Mouse (Mus musculus): ENCODE data around the gene Jag2.

Jag2 gene

DNA sequence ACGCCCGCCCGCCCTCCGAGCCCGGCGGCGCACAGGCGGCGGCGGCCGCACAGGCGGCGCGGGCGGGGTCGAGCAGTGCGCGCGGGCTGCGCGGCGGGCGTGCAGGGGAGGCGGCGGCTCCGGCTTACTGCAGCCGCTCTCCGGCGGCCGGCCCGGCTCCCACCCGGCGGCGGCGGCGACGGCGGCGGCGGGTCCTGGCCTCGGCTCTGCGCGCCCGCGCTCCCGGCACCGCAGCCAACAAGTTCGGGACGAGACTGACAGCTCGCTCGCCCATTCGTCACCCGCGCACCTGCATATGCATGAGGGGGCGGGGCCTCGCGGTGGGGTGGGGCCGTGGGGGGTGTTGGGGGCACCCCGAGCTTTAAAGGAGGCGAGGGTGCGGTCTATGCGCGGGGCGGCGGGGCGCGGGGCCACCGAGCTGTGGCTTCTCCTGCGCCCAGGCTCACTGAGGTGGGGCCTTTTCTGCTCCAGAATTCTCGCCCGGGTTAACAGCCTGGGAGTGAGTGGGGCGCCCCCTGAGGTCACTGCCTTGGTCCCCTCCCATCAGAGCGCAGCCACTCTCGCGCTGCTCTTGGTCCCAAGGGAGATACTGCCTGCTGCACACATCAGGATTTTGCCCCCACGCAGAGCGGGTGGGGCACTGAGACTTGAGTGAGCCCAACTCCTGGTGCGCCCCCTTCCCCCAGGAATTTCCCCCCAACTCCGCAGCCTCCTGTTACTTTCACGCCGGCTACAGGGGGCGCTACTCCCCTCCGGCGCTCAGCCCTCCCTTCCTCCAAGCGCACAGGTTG lies at the start of gene Jag2:
Jag2 (minus strand) TSS at position 215 of the 791 bp plus-strand sequence.
- peak; percentile 36 to 43 for DNase-seq

DNA sequence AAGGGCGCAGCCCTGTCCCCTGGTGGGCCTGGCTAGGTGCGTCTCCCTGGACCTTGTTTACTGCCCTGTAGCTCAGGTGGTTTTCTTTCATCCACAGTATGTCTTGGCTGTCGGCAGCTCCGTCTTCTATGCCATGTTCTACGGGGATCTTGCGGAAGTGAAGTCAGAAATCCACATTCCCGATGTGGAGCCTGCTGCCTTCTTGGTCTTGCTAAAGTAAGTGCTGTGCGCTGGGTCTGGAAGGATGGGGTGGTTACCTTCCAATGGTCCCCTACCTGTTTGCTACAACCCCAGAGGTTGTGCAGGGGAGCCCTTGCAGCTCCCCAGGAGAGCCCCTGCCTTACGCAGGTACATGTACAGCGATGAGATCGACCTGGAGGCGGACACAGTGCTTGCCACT lies 47.6 kb upstream of the Jag2 start:
- no peak for DNase-seq

DNA sequence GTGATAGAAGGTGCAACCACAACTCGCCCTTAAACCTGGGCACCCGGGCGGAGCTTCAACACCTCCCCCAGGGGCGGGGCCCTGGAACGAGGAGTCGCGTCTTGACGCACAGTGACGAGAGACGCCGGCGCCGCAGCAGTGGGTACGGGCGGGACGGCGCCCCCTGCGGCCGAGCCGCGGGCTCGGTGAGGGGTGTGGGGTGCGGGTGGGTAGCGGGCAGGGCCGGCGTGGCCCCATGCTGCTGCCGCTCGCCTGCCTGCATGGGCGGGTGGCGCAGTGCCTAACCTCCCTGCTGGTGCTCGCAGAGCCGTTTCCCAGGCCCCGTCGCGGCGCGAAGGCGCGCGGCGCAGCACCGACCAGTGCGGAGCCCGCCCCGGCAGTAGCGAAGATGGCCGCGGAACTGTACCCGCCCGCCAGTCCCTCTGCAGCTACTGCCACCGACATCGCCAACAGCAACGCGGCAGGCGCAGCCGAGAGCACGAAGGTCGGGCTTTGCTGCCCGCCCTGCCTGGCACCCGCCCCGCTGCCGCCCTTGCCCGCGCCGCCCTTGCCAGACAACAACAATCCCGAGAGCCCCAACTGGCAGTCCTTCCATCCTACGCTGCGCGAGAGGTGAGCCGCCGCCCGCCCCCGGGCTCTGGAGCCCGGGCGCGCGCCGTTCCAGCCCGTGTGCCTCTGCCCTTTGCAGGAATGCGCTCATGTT lies 46.9 kb upstream of the Jag2 start, which contains the start of gene Btbd6:
Btbd6 (plus strand) TSS at position 112 of the 703 bp plus-strand sequence.
- peak; percentile 90 to 92 for DNase-seq

DNA sequence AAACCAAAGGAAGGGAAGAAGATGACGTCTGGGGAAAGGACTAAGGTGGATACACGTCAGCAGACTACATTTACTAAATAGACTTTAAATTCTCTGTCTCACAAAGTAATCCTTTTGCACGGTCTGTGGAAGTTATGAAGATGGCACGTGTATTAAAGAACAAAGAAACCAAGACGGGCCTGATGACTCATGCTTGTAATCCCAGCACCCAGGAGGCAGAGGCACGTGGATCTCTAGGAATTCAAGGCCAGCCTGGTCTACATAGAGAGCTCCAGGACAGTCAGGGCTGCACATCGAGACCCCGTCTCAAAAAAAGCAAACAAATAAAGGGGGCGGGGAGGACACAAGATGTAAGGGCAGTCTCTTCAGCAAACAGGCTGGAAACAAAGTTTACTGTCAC lies 45.2 kb upstream of the Jag2 start:
- DNase-seq = no peak

DNA sequence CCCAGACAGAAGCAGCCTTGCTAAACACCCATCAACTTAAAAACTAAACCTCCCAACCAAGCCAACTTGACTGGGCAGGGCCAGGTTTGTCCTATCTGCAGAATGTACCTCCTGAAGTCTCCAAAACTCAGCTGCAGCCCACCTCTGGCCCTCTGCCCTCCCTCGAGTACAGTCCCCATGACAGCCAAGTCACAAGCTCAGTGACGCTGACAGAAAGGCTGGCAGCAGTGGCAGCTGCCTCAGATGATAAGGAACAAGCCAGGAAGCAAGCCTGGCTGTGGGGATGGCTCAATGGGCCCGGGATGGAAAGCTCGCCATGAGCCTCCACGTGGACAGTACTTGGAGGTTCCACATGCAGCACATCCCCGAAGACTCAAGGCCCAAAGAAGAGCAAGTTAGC lies 40.0 kb upstream of the Jag2 start:
- DNase-seq = no peak

DNA sequence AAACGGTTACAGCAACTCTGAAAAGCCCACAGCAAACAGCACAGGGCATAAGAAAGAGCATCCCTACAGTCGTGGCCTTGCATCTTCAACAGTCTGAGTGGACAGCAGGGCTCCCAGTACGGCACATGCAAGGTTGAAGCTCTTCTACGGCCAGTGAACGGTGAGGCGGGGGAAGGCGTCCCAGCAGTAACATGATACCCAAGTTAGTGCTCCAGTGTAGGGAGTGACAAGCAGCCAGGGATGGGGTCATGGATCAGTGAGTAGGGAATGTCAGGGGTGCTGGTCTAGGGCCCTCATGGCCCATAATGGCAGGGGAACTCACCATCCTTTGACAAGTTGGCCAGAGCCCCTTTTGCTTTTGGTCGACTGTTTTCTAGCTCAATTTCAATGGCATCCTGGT lies 39.4 kb upstream of the Jag2 start:
- DNase-seq = no peak

DNA sequence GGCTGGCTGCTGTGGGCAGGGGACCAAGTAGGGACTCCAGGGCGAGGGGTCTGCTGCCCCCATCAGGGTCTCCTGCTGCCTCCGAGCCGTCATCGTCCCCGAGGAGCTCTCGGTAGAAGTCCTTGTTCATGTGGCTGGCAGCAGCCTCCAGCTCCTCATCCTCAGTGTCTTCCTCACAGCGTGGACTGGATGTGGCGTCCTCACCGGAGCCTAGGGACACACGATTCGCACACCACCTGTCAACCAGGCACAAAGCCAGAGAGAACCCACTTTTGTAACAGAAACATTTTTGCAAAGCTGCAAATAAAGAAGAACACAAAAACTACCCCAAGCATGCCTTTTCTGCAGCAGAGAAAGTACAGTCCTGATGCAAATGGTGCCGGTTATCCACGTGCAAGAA lies 36.2 kb upstream of the Jag2 start:
- no peak for DNase-seq

DNA sequence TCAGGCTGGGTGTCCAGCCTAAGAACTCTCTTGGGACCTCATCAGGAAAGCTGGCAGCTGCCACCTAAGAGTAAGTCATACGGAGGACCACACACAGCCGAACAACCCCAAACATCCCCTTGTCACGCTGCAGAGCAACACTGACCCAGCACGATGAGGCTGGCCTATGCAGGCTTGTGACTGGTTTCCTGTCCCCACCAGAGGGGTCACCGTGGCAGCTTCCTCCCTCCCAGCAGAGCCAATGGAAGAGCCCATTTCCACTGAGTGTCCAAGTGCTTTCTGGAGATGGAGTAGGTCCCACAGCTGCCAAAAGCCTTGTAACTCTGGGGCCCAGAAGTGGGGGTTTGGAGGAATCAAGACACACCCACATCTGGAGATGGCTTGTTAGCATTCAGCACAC lies 32.3 kb upstream of the Jag2 start:
- no peak for DNase-seq

DNA sequence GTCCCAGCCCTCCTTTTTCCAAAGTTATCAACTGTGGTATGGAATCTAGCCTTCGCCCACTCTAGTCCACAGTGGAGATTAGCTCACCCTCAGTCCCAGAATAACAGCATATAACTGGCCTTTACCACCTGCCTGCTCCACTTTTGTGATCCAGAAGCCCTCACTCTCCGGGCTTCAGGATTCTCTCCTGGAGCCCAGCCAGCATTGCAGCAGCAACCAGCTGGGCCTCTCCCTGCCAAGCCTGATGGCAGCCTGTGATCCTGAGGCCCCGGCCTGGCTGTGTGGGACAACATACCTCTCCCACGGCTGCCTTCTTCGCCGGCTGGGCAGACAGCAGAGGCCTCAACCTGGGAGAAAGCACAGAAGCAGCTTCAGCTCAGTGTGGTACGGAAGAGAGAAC lies 31.9 kb upstream of the Jag2 start:
- no peak for DNase-seq

DNA sequence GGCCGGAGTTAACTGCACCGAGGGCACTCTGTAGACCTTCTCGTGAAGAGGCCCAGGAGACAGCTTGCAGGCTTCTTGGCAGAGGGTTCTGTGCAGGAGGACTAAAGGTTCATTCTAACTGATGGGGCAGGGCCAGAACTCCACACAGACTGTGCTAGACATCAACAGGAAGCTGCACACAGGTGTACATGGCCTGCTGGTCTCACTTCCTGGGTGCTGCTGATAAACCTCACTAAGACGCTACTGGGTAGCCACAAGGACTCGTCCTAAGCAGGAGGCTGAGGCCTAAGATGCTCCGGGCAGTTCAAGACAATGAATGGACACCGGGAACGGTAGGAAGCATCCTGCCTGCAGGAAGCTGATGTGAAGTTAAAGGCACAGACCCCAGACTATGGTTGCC lies 29.8 kb upstream of the Jag2 start:
- DNase-seq = no peak

DNA sequence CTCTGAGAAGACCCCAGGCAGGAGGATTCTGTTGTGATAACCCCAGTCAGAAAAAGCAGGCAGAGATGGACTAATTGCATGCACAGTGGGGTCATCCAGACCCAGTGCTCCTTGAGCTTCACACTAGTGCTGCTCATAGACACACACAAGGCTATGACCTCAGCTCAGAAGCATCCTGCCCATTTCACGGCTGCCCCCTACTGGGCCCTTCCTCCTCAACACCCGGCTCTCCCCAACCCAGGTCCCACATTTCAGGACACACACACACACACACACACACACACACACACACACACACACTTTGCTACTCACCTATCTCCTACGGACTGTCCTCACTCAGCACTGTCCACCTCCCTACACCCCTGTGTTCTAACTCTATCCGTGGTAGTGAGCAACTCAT lies 28.7 kb upstream of the Jag2 start:
- peak; percentile 39 to 43 for DNase-seq

DNA sequence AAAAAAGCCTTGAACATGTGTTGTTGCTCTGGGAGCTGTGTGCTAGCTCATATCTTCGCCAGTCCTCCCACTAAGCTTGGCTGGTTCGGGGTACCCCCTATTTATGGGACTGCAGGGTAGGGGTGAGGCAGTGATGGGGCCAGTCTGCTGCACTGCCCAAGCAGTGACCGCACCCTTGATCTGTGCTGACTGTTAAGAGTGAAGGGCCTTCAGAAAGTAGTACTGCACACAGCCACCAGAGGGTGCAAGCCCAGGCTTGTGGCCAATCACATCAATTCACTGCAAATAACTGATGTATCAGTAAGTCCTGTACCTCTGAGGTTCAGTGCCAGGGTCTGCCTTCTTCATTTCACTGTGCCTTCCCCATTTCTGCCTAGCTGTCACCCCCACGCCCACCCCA lies 26.2 kb upstream of the Jag2 start:
- peak; percentile 80 to 83 for DNase-seq

DNA sequence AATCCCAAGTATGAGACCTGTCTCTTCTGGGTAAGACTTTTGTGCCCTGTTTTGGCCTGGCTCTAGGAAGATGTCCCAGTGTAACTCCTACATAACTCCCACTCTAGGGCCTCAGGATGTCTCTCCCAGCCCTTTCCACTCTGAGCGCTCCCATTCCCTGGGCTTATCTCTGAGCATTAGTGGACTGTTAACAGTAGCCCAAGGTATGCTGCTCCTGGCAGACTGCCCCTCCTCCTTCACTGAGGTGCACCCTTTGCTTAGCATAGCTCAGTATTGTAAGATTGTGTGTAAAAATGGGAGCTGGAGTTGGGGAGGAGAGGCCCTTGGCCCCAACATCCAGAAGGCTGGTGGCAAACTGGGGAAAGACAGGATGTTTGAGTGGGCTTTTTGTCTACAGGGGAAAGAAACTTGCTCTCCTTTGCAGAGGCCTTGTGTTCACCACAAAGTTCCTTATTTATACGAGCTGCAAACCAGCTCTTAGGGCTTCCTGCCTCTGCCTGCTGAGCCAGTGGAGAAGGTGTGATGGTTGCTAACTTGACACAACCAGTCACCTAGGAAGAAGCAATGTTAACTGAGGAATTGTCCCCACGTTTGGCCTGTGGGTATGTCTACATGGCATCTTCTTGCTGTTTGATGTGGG lies 23.5 kb upstream of the Jag2 start:
- DNase-seq = no peak

DNA sequence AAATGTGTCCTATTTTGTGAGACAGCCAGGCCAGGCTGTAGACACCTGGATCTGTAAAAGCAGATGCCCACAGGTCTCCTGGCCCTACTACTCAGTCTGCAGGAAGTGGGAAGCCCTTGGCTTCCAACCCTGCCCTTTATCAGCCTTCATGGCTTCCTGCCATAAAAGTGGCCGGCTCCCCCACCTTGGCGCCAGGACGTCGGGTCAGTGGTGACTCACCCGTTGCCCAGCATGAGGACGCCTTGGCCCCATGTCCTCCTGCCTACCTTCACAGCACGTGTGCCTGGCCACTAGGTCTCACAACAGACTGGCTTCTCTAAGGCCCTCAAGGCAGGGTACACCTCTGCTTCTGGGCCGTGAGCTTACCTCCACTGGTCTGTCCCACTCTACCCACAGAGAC lies 22.9 kb upstream of the Jag2 start:
- no peak for DNase-seq

DNA sequence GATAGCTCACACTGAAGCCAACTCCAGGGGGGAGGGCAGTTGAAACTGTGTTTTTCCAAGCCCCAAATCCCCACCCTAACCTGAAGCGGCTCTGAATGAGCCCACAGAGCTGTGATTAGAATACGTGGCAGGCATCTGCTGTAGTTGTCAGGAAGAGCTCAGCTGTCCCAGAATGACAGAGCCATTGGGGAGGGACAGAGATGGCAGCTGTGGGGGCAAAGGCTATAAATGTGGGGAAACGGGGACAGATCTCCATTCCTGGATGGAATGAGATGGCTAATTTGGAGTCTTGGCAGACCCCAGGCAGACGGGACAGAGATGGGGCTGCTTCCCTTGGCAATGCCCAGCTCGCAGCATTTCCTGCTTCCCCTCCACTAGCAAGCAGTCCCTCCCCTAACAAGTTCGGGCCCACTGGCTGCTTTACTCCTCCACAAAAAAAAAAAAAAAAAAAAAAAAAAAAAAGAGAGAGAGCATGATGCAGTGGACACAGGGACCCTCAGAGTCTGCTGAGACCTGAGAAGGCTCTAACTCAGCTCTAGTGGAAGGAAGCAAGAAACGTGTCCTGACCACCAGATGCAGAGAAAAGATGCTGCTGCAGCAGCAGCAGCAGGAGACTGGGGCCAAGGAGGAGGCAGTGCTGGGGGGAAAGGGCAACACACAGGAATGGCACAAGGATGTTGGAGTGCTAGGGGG lies 21.7 kb upstream of the Jag2 start:
- no peak for DNase-seq

DNA sequence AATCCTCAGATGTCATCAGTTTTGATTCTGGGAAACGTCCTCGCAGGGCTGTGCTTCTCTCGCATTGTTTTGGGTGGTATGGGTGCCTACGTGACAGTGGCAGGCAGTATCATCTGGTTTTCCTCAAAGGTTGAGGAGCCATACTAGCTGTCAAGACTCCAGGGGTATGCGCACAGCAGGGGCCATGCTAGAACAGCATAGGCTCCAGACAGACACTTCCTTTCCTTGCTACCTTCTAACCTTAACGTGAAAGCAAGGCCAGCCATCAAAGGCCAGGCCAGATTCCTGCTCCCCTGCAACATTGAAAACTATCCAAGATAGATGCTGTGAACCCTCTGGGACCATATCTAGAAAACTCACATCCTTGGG lies 21.2 kb upstream of the Jag2 start:
- DNase-seq = no peak

DNA sequence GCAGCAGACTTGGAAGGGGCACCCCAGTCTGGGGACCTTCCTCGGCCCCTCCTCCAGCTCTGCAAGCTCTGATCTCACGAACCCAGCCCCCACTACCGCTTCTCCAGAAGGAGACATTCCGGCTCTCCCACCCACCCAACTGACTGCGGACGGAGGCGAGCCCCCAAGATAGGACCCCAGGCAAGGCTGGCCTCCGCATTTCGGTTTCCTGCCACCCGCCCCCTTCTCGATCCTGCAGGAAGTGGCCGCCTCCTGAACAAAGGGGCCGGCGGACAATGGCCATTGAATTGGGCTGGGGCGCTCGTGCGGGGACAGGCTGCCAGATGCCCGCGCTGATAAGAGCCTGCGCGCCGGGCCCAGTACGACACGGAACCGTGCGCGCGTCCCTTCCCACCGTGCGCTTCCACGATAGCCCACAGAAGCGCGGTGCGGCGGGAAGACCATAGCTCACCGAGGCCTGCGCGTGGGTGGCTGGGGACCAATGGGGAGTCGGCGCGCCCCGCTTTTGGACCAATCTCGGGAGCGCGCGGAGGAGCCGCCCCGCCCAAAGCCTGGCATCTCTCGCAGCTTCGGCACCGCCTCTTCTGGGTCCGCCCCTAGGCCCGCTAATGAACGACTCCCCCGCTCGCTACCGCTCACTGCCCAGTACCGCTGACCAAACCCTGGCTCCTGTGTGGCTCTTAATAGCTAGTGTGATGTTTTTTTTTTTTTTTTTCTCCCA lies 20.6 kb upstream of the Jag2 start:
- peak; percentile 69 to 70 for DNase-seq

DNA sequence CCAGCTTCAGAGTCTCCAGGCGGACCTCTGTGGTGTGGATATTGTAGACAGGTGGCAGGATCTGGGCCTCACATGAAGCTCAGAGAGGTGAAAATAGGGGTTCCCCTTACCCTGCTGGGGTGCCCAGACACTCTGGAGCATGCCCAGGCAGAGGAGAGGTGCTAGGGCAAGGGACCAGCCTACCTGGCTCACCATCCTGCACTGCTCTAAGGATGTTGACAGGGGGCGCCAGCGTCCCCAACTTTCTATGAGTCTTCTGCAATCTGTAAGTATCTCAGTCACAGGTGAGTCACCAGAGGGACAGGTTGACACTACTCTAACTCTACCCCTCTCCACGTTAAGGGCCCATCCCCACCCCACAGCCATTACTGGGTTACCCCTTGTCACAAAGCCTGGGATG lies 17.7 kb upstream of the Jag2 start:
- peak; percentile 60 to 62 for DNase-seq

DNA sequence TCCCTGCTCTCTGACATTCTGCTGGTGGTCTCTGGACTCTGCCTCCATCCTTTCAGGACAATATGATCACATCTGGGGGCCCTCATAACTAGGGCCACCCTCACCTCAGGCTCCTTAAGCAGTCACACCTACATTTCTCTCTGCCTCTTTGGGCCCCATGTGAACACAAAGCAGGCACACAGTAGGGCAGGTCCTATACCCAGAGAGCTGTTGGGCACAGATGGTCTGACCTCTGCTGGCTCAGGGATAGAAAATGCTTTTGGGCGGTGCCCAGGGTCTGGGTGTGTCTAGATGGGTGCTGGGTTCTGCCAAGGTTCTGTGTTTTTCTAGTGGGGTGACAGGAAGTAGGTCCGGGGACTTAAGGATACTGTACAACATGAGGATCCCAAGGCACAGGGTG lies 14.1 kb upstream of the Jag2 start:
- no peak for DNase-seq

DNA sequence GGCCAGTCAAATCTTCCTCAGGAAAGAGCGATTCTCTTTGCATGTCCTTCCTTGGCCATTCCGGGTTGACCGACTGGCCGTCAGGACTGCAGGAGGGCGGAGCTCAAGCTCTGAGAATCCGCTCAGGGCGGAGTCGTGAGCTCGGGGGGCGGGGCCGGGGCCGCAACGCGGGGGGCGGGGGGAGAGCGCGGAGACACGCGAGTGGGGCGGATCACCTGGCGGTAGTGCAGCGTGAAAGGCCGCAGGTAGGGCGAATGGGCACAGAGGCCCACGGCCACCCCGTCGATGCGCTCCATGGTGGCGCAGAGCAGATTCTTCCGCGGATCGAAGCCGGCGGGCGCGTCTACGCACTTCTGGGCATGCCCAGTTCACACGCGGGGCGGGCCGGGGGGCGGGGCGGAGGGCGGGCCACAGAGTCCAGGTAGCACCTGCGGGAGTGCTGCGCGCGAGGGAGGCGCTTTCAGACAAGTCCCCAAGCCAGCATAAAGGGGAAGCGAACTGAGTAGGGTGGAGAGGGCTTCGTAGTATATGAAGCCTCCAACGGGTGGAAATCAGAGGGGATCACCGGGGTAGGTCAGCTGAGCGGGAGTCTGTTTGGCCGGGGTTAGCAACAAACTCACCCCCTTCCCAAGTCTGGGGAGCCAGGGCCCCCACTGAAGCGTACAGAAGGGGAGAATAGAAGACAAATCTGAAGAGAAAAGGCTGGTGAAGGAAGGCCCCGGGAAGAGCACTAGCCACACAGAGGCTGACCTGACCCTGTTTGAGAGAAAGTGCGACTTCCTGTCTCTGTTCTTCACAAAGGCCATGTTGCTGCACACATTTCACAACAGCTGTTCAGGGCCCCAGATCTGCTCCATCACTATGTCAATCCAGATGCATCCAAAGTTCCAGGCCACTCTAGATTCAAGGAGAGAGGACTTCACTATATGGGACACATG lies 12.5 kb upstream of the Jag2 start, which contains the start of gene Nudt14:
Nudt14 (minus strand) TSS at position 349 of the 938 bp plus-strand sequence.
- DNase-seq = peak; percentile 79 to 84

DNA sequence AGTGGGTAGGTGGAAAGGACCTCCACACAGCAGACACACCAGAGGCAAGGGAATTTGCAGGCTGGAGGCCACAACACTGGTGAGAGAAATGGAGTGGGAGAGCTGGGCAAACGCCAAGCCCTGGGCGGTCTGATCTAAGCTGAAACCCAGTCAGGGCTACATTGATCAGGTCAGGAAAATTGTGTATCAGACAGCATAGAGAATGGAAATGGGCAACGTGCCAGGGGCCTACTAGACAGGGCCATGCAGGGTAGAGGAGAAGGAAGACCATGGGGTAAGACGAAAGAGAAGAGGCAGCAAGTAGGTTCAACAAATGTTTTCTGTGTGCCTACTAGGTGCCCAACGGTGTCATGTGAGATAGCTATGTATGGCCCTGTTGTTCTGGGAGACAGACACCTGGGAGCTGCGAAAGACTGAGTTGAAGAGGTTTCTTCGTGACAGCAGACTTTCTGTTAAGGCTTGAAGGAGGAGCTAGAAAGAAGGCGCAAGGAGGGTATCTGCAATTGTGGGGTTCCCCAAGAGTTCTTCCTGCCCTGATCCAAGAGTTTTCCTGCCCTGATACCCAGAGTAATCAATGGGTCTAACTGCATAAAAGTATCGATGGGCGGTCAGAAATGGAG lies 11.7 kb upstream of the Jag2 start:
- DNase-seq = no peak
